ENCODE assay signal across 9 mouse cellular contexts in the genomic region with DNA sequence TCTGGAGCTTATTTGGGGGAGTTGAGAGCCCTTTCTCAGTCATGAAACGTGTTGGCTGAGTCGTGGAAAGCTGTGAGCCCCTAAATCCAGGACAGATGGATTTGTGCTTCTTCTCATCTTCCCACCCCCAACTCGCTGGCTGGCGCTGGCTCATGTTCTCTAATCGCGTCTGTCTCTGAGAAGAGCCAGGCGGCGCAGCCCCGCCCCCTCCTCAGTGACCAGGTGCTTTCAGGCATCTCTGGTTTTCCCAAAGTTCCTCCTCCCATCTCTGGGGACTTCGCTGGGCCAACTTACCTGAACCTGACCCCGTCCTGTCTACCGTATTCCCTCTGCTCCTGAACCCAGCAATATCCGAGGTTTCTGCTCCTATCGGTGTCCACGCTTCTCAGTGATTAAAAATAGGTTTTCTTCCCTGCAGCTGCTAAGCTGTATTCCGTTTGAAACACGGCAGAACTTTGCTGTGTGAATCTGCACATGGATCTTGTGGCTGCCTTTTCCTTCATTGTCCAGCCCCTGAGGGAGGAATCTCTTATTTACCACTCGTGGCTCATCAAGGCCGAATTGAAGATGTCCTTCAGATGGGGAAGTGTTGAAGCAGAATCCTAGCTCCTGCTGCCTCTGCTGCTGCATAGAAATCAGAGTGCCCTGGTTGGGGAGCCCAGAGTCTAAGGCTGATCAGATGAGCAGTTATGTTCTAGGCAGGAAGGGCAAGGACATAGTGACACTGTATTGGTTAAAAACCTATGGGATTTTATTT. TPM values are rescaled to one million over a fixed set of nuclear protein-coding genes. Genes with fewer than 3 reads are reported as not detected.
A peak's percentile ranks its signal among the peaks of the same experiment; 100 is the strongest.
DNase-seq lines count a peak whose midpoint lies in the region; ATAC-seq and TF ChIP-seq lines count a peak whose summit lies in the region.
"Had no signal": no experiment of that assay in that cellular context is flagged by ENCODE, and none has a peak within 500 bp of the region (broad histone marks: within the 10 kb centered on the region; RNA-seq: fewer than 3 reads in every experiment).

No protein-coding gene starts in this region.

- peak overlapping the region; percentile 44 for H3K4me3 ChIP-seq in heart, embryonic 13.5 days
- H3K4me3 ChIP-seq in heart, postnatal 0 days (ENCODE audit: low read depth, low read length), result peak overlapping the region; percentile 19; the same call in 1 of the 2 replicates
- H3K4me3 ChIP-seq in limb, embryonic 10.5 days, result peak overlapping the region; percentile 34

- H3K9me3 ChIP-seq in heart, embryonic 13.5 days, result no peaks in the 10 kb centered on the region
- H3K9me3 ChIP-seq in heart, postnatal 0 days (replicated peaks; ENCODE audit: control insufficient read depth, low read length), result no peaks in the 10 kb centered on the region
- H3K9me3 ChIP-seq in limb, embryonic 10.5 days (replicated peaks), result no peaks in the 10 kb centered on the region

- H3K9ac ChIP-seq in heart, embryonic 13.5 days, result peak overlapping the region; percentile 71
- H3K9ac ChIP-seq in heart, postnatal 0 days (replicated peaks; ENCODE audit: low read depth, low read length), result peak overlapping the region; percentile 23; the same call in 1 of the 2 replicates

- H3K36me3 ChIP-seq in heart, embryonic 13.5 days, result no peaks in the 10 kb centered on the region
- no peaks in the 10 kb centered on the region for H3K36me3 ChIP-seq in heart, postnatal 0 days (replicated peaks; ENCODE audit: control insufficient read depth, insufficient read depth, low read length)
- no peaks in the 10 kb centered on the region for H3K36me3 ChIP-seq in limb, embryonic 10.5 days

- peak overlapping the region; percentile 82 for H3K27ac ChIP-seq in heart, embryonic 13.5 days (replicated peaks)
- H3K27ac ChIP-seq in heart, postnatal 0 days (ENCODE audit: low read depth), result peak overlapping the region; percentile 89
- peak overlapping the region; percentile 16; the same call in 1 of the 2 replicates for H3K27ac ChIP-seq in limb, embryonic 10.5 days

- H3K4me2 ChIP-seq in heart, embryonic 13.5 days, result peak overlapping the region; percentile 74
- H3K4me2 ChIP-seq in heart, postnatal 0 days (ENCODE audit: low read depth, low read length), result peak overlapping the region; percentile 81

- no peak for TF ChIP-seq CTCF in heart, postnatal 0 days (IDR thresholded peaks at IDR 0.05; ENCODE audit: low read depth)

- no peak for DNase-seq in heart, postnatal 36 days
- DNase-seq in embryo, embryonic 10 days (ENCODE audit: low spot score), result peak; percentile 61
- DNase-seq in heart, postnatal 0 days (ENCODE audit: low spot score), result no peak
- DNase-seq in limb, embryonic 10.5 days (ENCODE audit: low spot score), result peak; percentile 47
- DNase-seq in right cerebral cortex, adult 18-20 months, result peak; percentile 66
- no peak for DNase-seq in urinary bladder, adult 2 months (ENCODE audit: low spot score)

- 7% methylated on average over 19 of the region's 19 CpGs for WGBS in heart, embryonic 13.5 days
- 9% methylated on average over 19 of the region's 19 CpGs for WGBS in heart, postnatal 0 days
- WGBS in limb, embryonic 10.5 days, result 15% methylated on average over 19 of the region's 19 CpGs

- intact Hi-C loops in heart, postnatal 36 days (cut with DNase I), result no loop called here

- H3K4me1 ChIP-seq in heart, embryonic 13.5 days, result peaks cover 57% of the 10 kb centered on the region
- peaks cover 34% of the 10 kb centered on the region for H3K4me1 ChIP-seq in heart, postnatal 0 days (ENCODE audit: control insufficient read depth, insufficient read depth)
- peaks cover 26% of the 10 kb centered on the region for H3K4me1 ChIP-seq in limb, embryonic 10.5 days

- no peak for TF ChIP-seq EP300 in heart, postnatal 0 days (IDR thresholded peaks at IDR 0.05; ENCODE audit: low read depth)

- no peak for ATAC-seq in heart, embryonic 13.5 days (ENCODE audit: extremely low read depth, insufficient number of reproducible peaks, low FRiP score, low TSS enrichment)
- no peak for ATAC-seq in heart, postnatal 0 days (ENCODE audit: insufficient read depth, low read depth)
- ATAC-seq in granulocyte monocyte progenitor cell, adult 5-6 weeks (replicated peaks; ENCODE audit: poor library complexity, severe bottlenecking), result no peak
- ATAC-seq: Patski had no signal

- no peaks in the 10 kb centered on the region; the same call in 1 of the 2 replicates for H3K27me3 ChIP-seq in heart, embryonic 13.5 days (replicated peaks)
- H3K27me3 ChIP-seq in heart, postnatal 0 days (ENCODE audit: control insufficient read depth, insufficient read depth, low read length), result no peaks in the 10 kb centered on the region
- peaks cover 25% of the 10 kb centered on the region for H3K27me3 ChIP-seq in limb, embryonic 10.5 days (ENCODE audit: low read depth, poor library complexity, severe bottlenecking)
- H3K27me3 ChIP-seq: Patski had no signal

RNA-seq across cellular contexts. Expression of a gene that starts 12.3 kb away (rescaled TPM):
- 65.3 and 81.5 TPM in 2 replicates for polyA plus RNA-seq in heart, embryonic 13.5 days (2015; fragmentation: Nextera tagmentation; extraction: Ambion mirVana)
- total RNA-seq in heart, postnatal 36 days (2021), result 10 to 100 TPM; 28.3 to 30.9 TPM
- 58.0 and 108 TPM in 2 replicates for total RNA-seq in heart, postnatal 0 days (2014; rRNA removed; ENCODE audit: low replicate concordance)
- polyA plus RNA-seq in heart, postnatal 0 days (2015; fragmentation: Nextera tagmentation; extraction: Ambion mirVana), result 86.3 and 87.8 TPM in 2 replicates
- 80.5 and 83.3 TPM in 2 replicates for polyA plus RNA-seq in limb, embryonic 10.5 days (2016; fragmentation: Nextera tagmentation; extraction: Ambion mirVana)
- 61.5 and 69.2 TPM in 2 replicates for polyA plus RNA-seq in urinary bladder, adult 2 months (2012; rRNA removed)
- 50.2 and 81.2 TPM in 2 replicates for total RNA-seq in granulocyte monocyte progenitor cell, adult 5-6 weeks (2014; fragmentation: Nextera tagmentation)
- 181 and 240 TPM in 2 replicates for total RNA-seq in granulocyte monocyte progenitor cell, adult 5-6 weeks (2017)

RNA-seq across cellular contexts. Expression of a gene that starts 20.2 kb away (rescaled TPM):
- polyA plus RNA-seq in heart, embryonic 13.5 days (2015; fragmentation: Nextera tagmentation; extraction: Ambion mirVana), result 36.7 and 40.0 TPM in 2 replicates
- 1 to 10 TPM; 4.4 to 5.6 TPM for total RNA-seq in heart, postnatal 36 days (2021)
- 157 and 227 TPM in 2 replicates for total RNA-seq in heart, postnatal 0 days (2014; rRNA removed; ENCODE audit: low replicate concordance)
- polyA plus RNA-seq in heart, postnatal 0 days (2015; fragmentation: Nextera tagmentation; extraction: Ambion mirVana), result 16.9 and 19.7 TPM in 2 replicates
- polyA plus RNA-seq in limb, embryonic 10.5 days (2016; fragmentation: Nextera tagmentation; extraction: Ambion mirVana), result 11.7 and 15.6 TPM in 2 replicates
- 8.7 and 13.3 TPM in 2 replicates for polyA plus RNA-seq in urinary bladder, adult 2 months (2012; rRNA removed)
- total RNA-seq in granulocyte monocyte progenitor cell, adult 5-6 weeks (2014; fragmentation: Nextera tagmentation), result not detected in 2 replicates
- not detected in 2 replicates for total RNA-seq in granulocyte monocyte progenitor cell, adult 5-6 weeks (2017)

Comparison
In these comparisons a context has a peak if more than half of its experiments do, and no peak if none do; other contexts are left out.
1. H3K27ac ChIP-seq: peak in every context shown above with its lines; median percentile 89 in heart, postnatal 0 days; 82 in heart, embryonic 13.5 days; 16 in limb, embryonic 10.5 days.
2. DNase-seq: peak in embryo, embryonic 10 days (single experiment), limb, embryonic 10.5 days (single experiment) and right cerebral cortex, adult 18-20 months (single experiment); none in heart, postnatal 36 days (0 of 2), heart, postnatal 0 days (single experiment) and urinary bladder, adult 2 months (single experiment).
3. Peak in every context shown above with its lines, with median percentiles within 50 percentile points of each other: H3K4me3 ChIP-seq.